Mouse (Mus musculus) hindbrain, embryonic 16.5 days (tissue): Measurements from ENCODE around the gene Hdgfl2. TPM values are rescaled to one million over a fixed set of nuclear protein-coding genes. Genes with fewer than 3 reads are reported as not detected.
"Not testable (repeated sequence)": the region's sequence is repeated elsewhere in the genome, so short reads cannot be mapped to it uniquely, and the experiment has no call there.

Source experiments
- ATAC-seq: fragments of 200-750 bp; cut with Nextera tagmentation; 2 replicates; pipeline ENCODE4 v1.8.0; 2017; ENCODE audit warnings: moderate TSS enrichment, moderate library complexity
- H3K27ac ChIP-seq: fragments of 300-500 bp; sonication (generic); 2 replicates; pipeline ENCODE4 v1.5.1; 2014; ENCODE audit warnings: low read depth, mild to moderate bottlenecking, control low read depth, low read length, moderate library complexity
- H3K27me3 ChIP-seq: fragments of 300-500 bp; sonication (generic); replicated peaks from 2 replicates; pipeline ENCODE4 v1.6.1; 2014; ENCODE audit warnings: low read length; ENCODE audit not compliant: control insufficient read depth, insufficient read depth
- H3K36me3 ChIP-seq: fragments of 300-500 bp; sonication (generic); 2 replicates; pipeline ENCODE4 v1.6.1; 2014; ENCODE audit warnings: mild to moderate bottlenecking, low read length, moderate library complexity, mixed read lengths; ENCODE audit not compliant: control insufficient read depth, insufficient read depth
- H3K4me1 ChIP-seq: fragments of 300-500 bp; sonication (generic); 2 replicates; pipeline ENCODE4 v1.6.1; 2014; ENCODE audit warnings: low read depth, low read length; ENCODE audit not compliant: control insufficient read depth, insufficient read depth
- H3K4me2 ChIP-seq: fragments of 300-500 bp; sonication (generic); 2 replicates; pipeline ENCODE4 v1.6.1; 2014; ENCODE audit warnings: mild to moderate bottlenecking, low read length, control low read depth, moderate library complexity
- H3K4me3 ChIP-seq: fragments of 300-500 bp; sonication (generic); 2 replicates; pipeline ENCODE4 v1.5.1; 2014; ENCODE audit warnings: mild to moderate bottlenecking, low read length, control low read depth, moderate library complexity
- H3K9ac ChIP-seq: fragments of 300-500 bp; sonication (generic); 2 replicates; pipeline ENCODE4 v1.6.1; 2014; ENCODE audit warnings: low read depth, mild to moderate bottlenecking, control low read depth, low read length, moderate library complexity
- H3K9me3 ChIP-seq: fragments of 300-500 bp; sonication (generic); 2 replicates; pipeline ENCODE4 v1.6.1; 2014; ENCODE audit warnings: mild to moderate bottlenecking, low read length, moderate library complexity; ENCODE audit not compliant: control insufficient read depth
- WGBS: fragments of 180-500 bp; shearing (Covaris S2); extraction: QIAGEN DNeasy Blood & Tissue Kit; methylation state at CpG from one replicate; pipeline ENCODE4 v1.1.7; 2014; 5-methylcytosine and 5-hydroxymethylcytosine counted together
- polyA plus RNA-seq: library from polyadenylated mRNA; unstranded; fragments of >200 nt; fragmentation: Nextera tagmentation; extraction: Ambion mirVana; gene quantifications from 2 replicates; pipeline ENCODE4 v1.2.1, GENCODE M21; 2015

Hdgfl2 gene
- polyA plus RNA-seq, 1 experiment from 2014 or later: 125 TPM

GRCm38 (mm10) chr17:56098180-56098579, 18.7 kb downstream of the Hdgfl2 start:
- no peak for ATAC-seq
- Histone ChIP-seq H3K4me3 (no peak overlapping the region), H3K27me3 (no peaks in the 10 kb centered on the region)

GRCm38 (mm10) chr17:56098711-56099572, 19.5 kb downstream of the Hdgfl2 start:
- Histone ChIP-seq H3K9ac (no peak overlapping the region), H3K4me2 (no peak overlapping the region), H3K27ac (no peak overlapping the region), H3K4me1 (no peaks in the 10 kb centered on the region), H3K36me3 (peaks cover 57% of the 10 kb centered on the region), H3K4me3 (no peak overlapping the region), H3K9me3 (no peaks in the 10 kb centered on the region), H3K27me3 (no peaks in the 10 kb centered on the region)
- 93% methylated on average over 15 of the region's 15 CpGs for WGBS
- ATAC-seq: no peak

More at GRCm38 (mm10) chr17:56098180-56098579, 18.7 kb downstream of the Hdgfl2 start:
- no peak overlapping the region for H3K9ac ChIP-seq
- no peak overlapping the region for H3K4me2 ChIP-seq
- no peaks in the 10 kb centered on the region for H3K9me3 ChIP-seq
- peaks cover 60% of the 10 kb centered on the region for H3K36me3 ChIP-seq
- H3K27ac ChIP-seq: no peak overlapping the region
- no peaks in the 10 kb centered on the region for H3K4me1 ChIP-seq
- 90% methylated on average over 8 of the region's 8 CpGs for WGBS

- Histone ChIP-seq H3K36me3 (peaks cover 55% of the 10 kb centered on the region), H3K27ac (no peak overlapping the region), H3K27me3 (no peaks in the 10 kb centered on the region), H3K4me3 (no peak overlapping the region), H3K4me1 (no peaks in the 10 kb centered on the region), H3K9ac (no peak overlapping the region), H3K9me3 (no peaks in the 10 kb centered on the region), H3K4me2 (no peak overlapping the region)
- WGBS: 96% methylated on average over 3 of the region's 3 CpGs
- no peak for ATAC-seq
Measured at GRCm38 (mm10) chr17:56100811-56101210, 21.4 kb downstream of the Hdgfl2 start.

- no peaks in the 10 kb centered on the region for H3K9me3 ChIP-seq
- no peaks in the 10 kb centered on the region for H3K4me1 ChIP-seq
- no peak for ATAC-seq
- no peak overlapping the region for H3K4me3 ChIP-seq
- 95% methylated on average over 5 of the region's 5 CpGs for WGBS
- no peak overlapping the region for H3K4me2 ChIP-seq
- no peaks in the 10 kb centered on the region for H3K27me3 ChIP-seq
- H3K36me3 ChIP-seq: peaks cover 46% of the 10 kb centered on the region
- no peak overlapping the region for H3K9ac ChIP-seq
- H3K27ac ChIP-seq: no peak overlapping the region
Measured at GRCm38 (mm10) chr17:56102158-56102557, 22.7 kb downstream of the Hdgfl2 start.

- Histone ChIP-seq H3K27me3 (no peaks in the 10 kb centered on the region), H3K9ac (no peak overlapping the region), H3K4me1 (no peaks in the 10 kb centered on the region), H3K9me3 (no peaks in the 10 kb centered on the region), H3K36me3 (peaks cover 39% of the 10 kb centered on the region), H3K4me3 (no peak overlapping the region), H3K27ac (no peak overlapping the region), H3K4me2 (no peak overlapping the region)
- WGBS: 94% methylated on average over 9 of the region's 9 CpGs
- ATAC-seq: no peak
Measured at GRCm38 (mm10) chr17:56102927-56103326, 23.5 kb downstream of the Hdgfl2 start.

GRCm38 (mm10) chr17:56103465-56104285, 24.2 kb downstream of the Hdgfl2 start:
- 97% methylated on average over 8 of the region's 8 CpGs for WGBS

GRCm38 (mm10) chr17:56104821-56105220, 25.4 kb downstream of the Hdgfl2 start:
- not testable (repeated sequence) for H3K4me1 ChIP-seq

More at GRCm38 (mm10) chr17:56103465-56104285, 24.2 kb downstream of the Hdgfl2 start:
- Histone ChIP-seq H3K27ac (no peak overlapping the region), H3K9ac (no peak overlapping the region), H3K27me3 (no peaks in the 10 kb centered on the region), H3K36me3 (peaks cover 34% of the 10 kb centered on the region), H3K4me3 (no peak overlapping the region), H3K9me3 (no peaks in the 10 kb centered on the region), H3K4me1 (no peaks in the 10 kb centered on the region), H3K4me2 (no peak overlapping the region)
- ATAC-seq: no peak

GRCm38 (mm10) chr17:56106436-56106835, 27.0 kb downstream of the Hdgfl2 start:
- H3K4me1 ChIP-seq, H3K27me3 ChIP-seq, H3K9ac ChIP-seq, H3K27ac ChIP-seq, H3K4me2 ChIP-seq, H3K4me3 ChIP-seq, ATAC-seq, H3K9me3 ChIP-seq: not testable (repeated sequence)
- WGBS: 94% methylated on average over 4 of the region's 4 CpGs
- H3K36me3 ChIP-seq: peaks cover 12% of the 10 kb centered on the region

More at GRCm38 (mm10) chr17:56104821-56105220, 25.4 kb downstream of the Hdgfl2 start:
- H3K4me2 ChIP-seq, H3K9ac ChIP-seq, H3K27ac ChIP-seq, ATAC-seq, H3K27me3 ChIP-seq, H3K9me3 ChIP-seq, H3K4me3 ChIP-seq: not testable (repeated sequence)
- 100% methylated on average over 2 of the region's 5 CpGs for WGBS
- H3K36me3 ChIP-seq: peaks cover 25% of the 10 kb centered on the region

- Histone ChIP-seq H3K36me3 (peaks cover 9% of the 10 kb centered on the region), H3K4me1 (no peaks in the 10 kb centered on the region; the same call in 1 of the 2 replicates), H3K9me3 (no peaks in the 10 kb centered on the region), H3K27ac (no peak overlapping the region), H3K4me2 (no peak overlapping the region), H3K9ac (no peak overlapping the region), H3K27me3 (no peaks in the 10 kb centered on the region), H3K4me3 (no peak overlapping the region)
- WGBS: 85% methylated on average over 4 of the region's 4 CpGs
- ATAC-seq: no peak
Measured at GRCm38 (mm10) chr17:56106981-56107380, 27.5 kb downstream of the Hdgfl2 start.
